Mouse (Mus musculus): ENCODE results near the gene Creb3l4.

Creb3l4 gene

GRCm38 (mm10) chr3:90231507-90232333, 11.6 kb downstream of the Creb3l4 start, which contains the start of gene Jtb:
Gene Jtb, plus strand, starts transcription at chr3:90231597.
- DNase-seq (ENCODE audit: low read depth), result peak; percentile 94

- no peak for DNase-seq (ENCODE audit: low read depth)
Measured at GRCm38 (mm10) chr3:90231075-90231474, 12.2 kb downstream of the Creb3l4 start.

GRCm38 (mm10) chr3:90224331-90224730, 19.0 kb downstream of the Creb3l4 start:
- DNase-seq (ENCODE audit: low read depth), result no peak

- DNase-seq (ENCODE audit: low read depth), result no peak
Measured at GRCm38 (mm10) chr3:90222941-90223340, 20.4 kb downstream of the Creb3l4 start.

- no peak for DNase-seq (ENCODE audit: low read depth)
Measured at GRCm38 (mm10) chr3:90222455-90222854, 20.9 kb downstream of the Creb3l4 start.

GRCm38 (mm10) chr3:90221123-90221522, 22.2 kb downstream of the Creb3l4 start:
- DNase-seq (ENCODE audit: low read depth), result no peak

GRCm38 (mm10) chr3:90220531-90220951, 22.8 kb downstream of the Creb3l4 start:
- DNase-seq (ENCODE audit: low read depth), result no peak

GRCm38 (mm10) chr3:90220088-90220487, 23.2 kb downstream of the Creb3l4 start:
- DNase-seq (ENCODE audit: low read depth), result peak; percentile 80

- peak; percentile 44 for DNase-seq (ENCODE audit: low read depth)
Measured at GRCm38 (mm10) chr3:90215825-90216380, 27.4 kb downstream of the Creb3l4 start.

- DNase-seq (ENCODE audit: low read depth), result no peak
Measured at GRCm38 (mm10) chr3:90213956-90214684, 29.2 kb downstream of the Creb3l4 start.

- DNase-seq (ENCODE audit: low read depth), result peak; percentile 97
Measured at GRCm38 (mm10) chr3:90213377-90213866, 29.9 kb downstream of the Creb3l4 start, which contains the start of the genes Rps27 and Rab13. Gene Rps27, minus strand, starts transcription at chr3:90213651. Gene Rab13, plus strand, starts transcription at chr3:90213695.

- peak; percentile 33 for DNase-seq (ENCODE audit: low read depth)
Measured at GRCm38 (mm10) chr3:90212723-90213122, 30.6 kb downstream of the Creb3l4 start.

- DNase-seq (ENCODE audit: low read depth), result peak; percentile 61
Measured at GRCm38 (mm10) chr3:90211475-90212398, 31.6 kb downstream of the Creb3l4 start.

GRCm38 (mm10) chr3:90209908-90210566, 33.3 kb downstream of the Creb3l4 start:
- DNase-seq (ENCODE audit: low read depth), result peak; percentile 17

GRCm38 (mm10) chr3:90208662-90209061, 34.6 kb downstream of the Creb3l4 start:
- no peak for DNase-seq (ENCODE audit: low read depth)

GRCm38 (mm10) chr3:90204582-90204981, 38.7 kb downstream of the Creb3l4 start:
- DNase-seq (ENCODE audit: low read depth), result no peak

- DNase-seq (ENCODE audit: low read depth), result no peak
Measured at GRCm38 (mm10) chr3:90203619-90204018, 39.7 kb downstream of the Creb3l4 start.

GRCm38 (mm10) chr3:90202884-90203283, 40.4 kb downstream of the Creb3l4 start:
- DNase-seq (ENCODE audit: low read depth), result no peak

- no peak for DNase-seq (ENCODE audit: low read depth)
Measured at GRCm38 (mm10) chr3:90197548-90197947, 45.8 kb downstream of the Creb3l4 start.

- DNase-seq (ENCODE audit: low read depth), result no peak
Measured at GRCm38 (mm10) chr3:90195644-90196043, 47.7 kb downstream of the Creb3l4 start.

GRCm38 (mm10) chr3:90194759-90195158, 48.6 kb downstream of the Creb3l4 start:
- no peak for DNase-seq (ENCODE audit: low read depth)
